Mouse (Mus musculus): ENCODE data around the gene Ccdc171. TPM values are rescaled to one million over a fixed set of nuclear protein-coding genes. Genes with fewer than 3 reads are reported as not detected.

The Ccdc171 gene
- polyA plus RNA-seq, 1 experiment from 2014 or later, result 1.4 TPM

GRCm38 (mm10) chr4:83519807-83520206 lies 5.5 kb upstream of the Ccdc171 start:
- TF ChIP-seq EP300 (optimal IDR thresholded peaks at IDR 0.05), result no peak
- TF ChIP-seq CTCF (IDR thresholded peaks at IDR 0.05; ENCODE audit: low read depth), result no peak
- ATAC-seq (ENCODE audit: low FRiP score, low TSS enrichment), result no peak
- no peak for DNase-seq (ENCODE audit: low spot score)
- no peak overlapping the region for H3K4me2 ChIP-seq (replicated peaks; ENCODE audit: low read depth)
- no peaks in the 10 kb centered on the region for H3K4me1 ChIP-seq (replicated peaks; ENCODE audit: control insufficient read depth, insufficient read depth)
- no peak overlapping the region for H3K9ac ChIP-seq (ENCODE audit: low read length)
- no peak overlapping the region for H3K4me3 ChIP-seq (ENCODE audit: low read depth, low read length)
- no peaks in the 10 kb centered on the region for H3K9me3 ChIP-seq (ENCODE audit: control insufficient read depth, low read length)
- no peaks in the 10 kb centered on the region for H3K36me3 ChIP-seq (ENCODE audit: control insufficient read depth, insufficient read depth, low read length)
- no peak overlapping the region for H3K27ac ChIP-seq (replicated peaks)
- H3K27me3 ChIP-seq (ENCODE audit: control insufficient read depth, insufficient read depth, low read length), result no peaks in the 10 kb centered on the region

DNA sequence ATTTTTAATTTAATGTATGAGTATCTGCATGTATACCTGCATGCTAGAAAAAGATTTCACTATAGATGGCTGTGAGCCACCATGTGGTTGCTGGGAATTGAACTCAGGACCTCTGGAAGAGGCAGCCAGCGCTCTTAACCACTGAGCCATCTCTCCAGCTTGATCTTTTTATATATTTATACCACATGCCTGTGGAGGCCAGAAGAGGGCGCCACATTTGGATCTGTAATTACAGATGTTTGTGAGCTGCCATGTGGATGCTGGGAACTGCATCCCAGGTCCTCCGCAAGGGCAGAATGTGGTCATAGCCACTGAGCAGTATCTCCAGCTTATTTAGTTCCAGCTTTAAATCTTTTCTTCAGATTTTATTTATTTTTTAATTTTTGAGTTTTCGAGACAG lies 5.0 kb upstream of the Ccdc171 start:
- H3K36me3 ChIP-seq (ENCODE audit: control insufficient read depth, insufficient read depth, low read length), result no peaks in the 10 kb centered on the region
- DNase-seq (ENCODE audit: low spot score) (no peak), ATAC-seq (ENCODE audit: low FRiP score, low TSS enrichment) (no peak)
- H3K27ac ChIP-seq (replicated peaks), result no peak overlapping the region
- TF ChIP-seq CTCF (IDR thresholded peaks at IDR 0.05; ENCODE audit: low read depth) (peak; percentile 33), EP300 (optimal IDR thresholded peaks at IDR 0.05) (no peak)
- no peaks in the 10 kb centered on the region for H3K9me3 ChIP-seq (ENCODE audit: control insufficient read depth, low read length)
- 83% methylated on average over 4 of the region's 4 CpGs for WGBS
- no peak overlapping the region for H3K4me2 ChIP-seq (replicated peaks; ENCODE audit: low read depth)
- H3K9ac ChIP-seq (ENCODE audit: low read length), result no peak overlapping the region
- H3K27me3 ChIP-seq (ENCODE audit: control insufficient read depth, insufficient read depth, low read length), result no peaks in the 10 kb centered on the region
- no peak overlapping the region for H3K4me3 ChIP-seq (ENCODE audit: low read depth, low read length)
- no peaks in the 10 kb centered on the region for H3K4me1 ChIP-seq (replicated peaks; ENCODE audit: control insufficient read depth, insufficient read depth)

- 36% methylated on average over 5 of the region's 5 CpGs for WGBS
Measured at GRCm38 (mm10) chr4:83522066-83522465, 3.3 kb upstream of the Ccdc171 start.

DNA sequence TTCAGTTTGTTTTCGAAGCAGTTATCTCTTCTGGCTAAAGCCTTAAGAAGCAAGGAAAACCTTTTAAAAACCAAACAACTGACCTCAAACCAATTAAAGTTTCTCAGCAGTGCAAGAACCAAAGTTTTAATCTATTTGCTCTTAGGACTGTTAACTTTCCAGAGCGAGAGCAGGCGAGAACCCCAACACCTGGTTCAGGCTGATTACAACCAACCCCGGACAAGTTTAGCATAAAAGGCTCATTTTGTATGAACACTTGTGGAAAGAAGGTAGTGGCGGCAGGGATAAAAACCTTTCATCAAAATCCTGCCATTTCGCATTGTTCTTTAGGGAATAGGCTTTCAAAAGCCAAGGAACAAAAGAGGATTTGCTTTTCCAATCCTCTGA lies 896 bp upstream of the Ccdc171 start:
- no peaks in the 10 kb centered on the region for H3K4me1 ChIP-seq (replicated peaks; ENCODE audit: control insufficient read depth, insufficient read depth)
- H3K9me3 ChIP-seq (ENCODE audit: control insufficient read depth, low read length), result no peaks in the 10 kb centered on the region
- H3K27me3 ChIP-seq (ENCODE audit: control insufficient read depth, insufficient read depth, low read length), result no peaks in the 10 kb centered on the region
- no peak overlapping the region for H3K9ac ChIP-seq (ENCODE audit: low read length)
- H3K27ac ChIP-seq (replicated peaks), result peak overlapping the region; percentile 94
- H3K4me2 ChIP-seq (replicated peaks; ENCODE audit: low read depth), result peak overlapping the region; percentile 75
- no peaks in the 10 kb centered on the region for H3K36me3 ChIP-seq (ENCODE audit: control insufficient read depth, insufficient read depth, low read length)
- 12% methylated on average over 6 of the region's 6 CpGs for WGBS
- H3K4me3 ChIP-seq (ENCODE audit: low read depth, low read length), result peak overlapping the region; percentile 80
- no peak for DNase-seq (ENCODE audit: low spot score)
- no peak for ATAC-seq (ENCODE audit: low FRiP score, low TSS enrichment)
- no peak for TF ChIP-seq CTCF (IDR thresholded peaks at IDR 0.05; ENCODE audit: low read depth)
- no peak for TF ChIP-seq EP300 (optimal IDR thresholded peaks at IDR 0.05)

More at GRCm38 (mm10) chr4:83522066-83522465, 3.3 kb upstream of the Ccdc171 start:
- Histone ChIP-seq H3K9ac (ENCODE audit: low read length) (no peak overlapping the region), H3K4me3 (ENCODE audit: low read depth, low read length) (no peak overlapping the region), H3K4me2 (replicated peaks; ENCODE audit: low read depth) (no peak overlapping the region), H3K27me3 (ENCODE audit: control insufficient read depth, insufficient read depth, low read length) (no peaks in the 10 kb centered on the region), H3K27ac (replicated peaks) (no peak overlapping the region), H3K9me3 (ENCODE audit: control insufficient read depth, low read length) (no peaks in the 10 kb centered on the region), H3K4me1 (replicated peaks; ENCODE audit: control insufficient read depth, insufficient read depth) (no peaks in the 10 kb centered on the region), H3K36me3 (ENCODE audit: control insufficient read depth, insufficient read depth, low read length) (no peaks in the 10 kb centered on the region)
- DNase-seq (ENCODE audit: low spot score) (no peak), ATAC-seq (ENCODE audit: low FRiP score, low TSS enrichment) (no peak)
- TF ChIP-seq CTCF (IDR thresholded peaks at IDR 0.05; ENCODE audit: low read depth) (no peak), EP300 (optimal IDR thresholded peaks at IDR 0.05) (no peak)

- TF ChIP-seq CTCF (IDR thresholded peaks at IDR 0.05; ENCODE audit: low read depth) (no peak), EP300 (optimal IDR thresholded peaks at IDR 0.05) (no peak)
- Histone ChIP-seq H3K27me3 (ENCODE audit: control insufficient read depth, insufficient read depth, low read length) (no peaks in the 10 kb centered on the region), H3K9ac (ENCODE audit: low read length) (peak overlapping the region; percentile 77), H3K36me3 (ENCODE audit: control insufficient read depth, insufficient read depth, low read length) (no peaks in the 10 kb centered on the region), H3K27ac (replicated peaks) (peak overlapping the region; percentile 82), H3K4me3 (ENCODE audit: low read depth, low read length) (peak overlapping the region; percentile 80), H3K4me2 (replicated peaks; ENCODE audit: low read depth) (peak overlapping the region; percentile 91), H3K4me1 (replicated peaks; ENCODE audit: control insufficient read depth, insufficient read depth) (no peaks in the 10 kb centered on the region), H3K9me3 (ENCODE audit: control insufficient read depth, low read length) (no peaks in the 10 kb centered on the region)
- ATAC-seq (ENCODE audit: low FRiP score, low TSS enrichment), result peak; percentile 75
- WGBS, result under 1% methylated on average over 18 of the region's 18 CpGs
- DNase-seq (ENCODE audit: low spot score), result no peak
Measured at GRCm38 (mm10) chr4:83525690-83526055, 328 bp downstream of the Ccdc171 start.

DNA sequence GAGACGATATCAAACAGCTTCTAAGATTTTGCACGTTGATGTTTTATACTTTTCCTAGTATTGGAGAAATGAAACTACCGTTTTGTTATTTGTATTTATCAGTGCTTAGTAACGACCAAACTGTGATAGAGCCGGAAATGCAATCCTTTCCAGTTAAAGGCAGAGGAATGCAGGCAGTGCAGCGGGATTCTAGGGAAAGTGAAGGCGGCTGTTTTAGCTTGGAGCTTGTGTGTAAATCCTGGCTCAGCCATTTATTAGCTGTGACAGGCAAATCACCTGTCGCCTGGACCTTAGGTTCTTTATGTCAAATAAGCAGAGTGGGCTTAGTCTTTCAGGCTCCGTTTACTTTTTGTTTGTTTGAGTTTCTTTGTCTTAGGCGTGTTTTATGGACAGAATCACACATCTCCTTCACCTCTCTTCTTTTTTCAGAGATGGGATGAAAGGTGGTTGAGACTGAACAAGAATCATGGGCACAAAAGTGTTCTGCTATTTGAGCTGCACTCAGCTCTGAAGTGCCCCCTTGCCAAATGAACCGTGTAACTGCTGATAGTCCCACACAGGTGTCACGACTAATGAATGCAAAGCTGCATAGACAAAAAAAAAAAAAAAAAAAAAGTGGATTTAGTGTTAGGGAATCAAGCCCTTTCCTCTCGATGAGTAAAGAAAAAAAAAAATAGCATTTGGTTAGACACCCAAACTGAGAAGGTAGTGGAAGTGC lies 1.1 kb downstream of the Ccdc171 start:
- 10% methylated on average over 13 of the region's 13 CpGs for WGBS
- no peak for TF ChIP-seq EP300 (optimal IDR thresholded peaks at IDR 0.05)
- TF ChIP-seq CTCF (IDR thresholded peaks at IDR 0.05; ENCODE audit: low read depth), result no peak
- no peaks in the 10 kb centered on the region for H3K27me3 ChIP-seq (ENCODE audit: control insufficient read depth, insufficient read depth, low read length)
- H3K27ac ChIP-seq (replicated peaks), result no peak overlapping the region
- H3K4me1 ChIP-seq (replicated peaks; ENCODE audit: control insufficient read depth, insufficient read depth), result no peaks in the 10 kb centered on the region
- H3K36me3 ChIP-seq (ENCODE audit: control insufficient read depth, insufficient read depth, low read length), result no peaks in the 10 kb centered on the region
- peak overlapping the region; percentile 91 for H3K4me2 ChIP-seq (replicated peaks; ENCODE audit: low read depth)
- no peak overlapping the region for H3K9ac ChIP-seq (ENCODE audit: low read length)
- H3K9me3 ChIP-seq (ENCODE audit: control insufficient read depth, low read length), result no peaks in the 10 kb centered on the region
- ATAC-seq (ENCODE audit: low FRiP score, low TSS enrichment) (no peak), DNase-seq (ENCODE audit: low spot score) (peak; percentile 21)
- H3K4me3 ChIP-seq (ENCODE audit: low read depth, low read length), result peak overlapping the region; percentile 80
